Mouse (Mus musculus): ENCODE results near the gene Dynlt3.
"Not testable (repeated sequence)": the region's sequence is repeated elsewhere in the genome, so short reads cannot be mapped to it uniquely, and the experiment has no call there.

GRCm38 (mm10) chrX:9640594-9640993 lies 22.2 kb downstream of the Dynlt3 start:
- not testable (repeated sequence) for TF ChIP-seq EP300, CTCF (IDR thresholded peaks at IDR 0.05; ENCODE audit: low read depth)

Measured in liver, embryonic 14.5 days (tissue).